Mouse (Mus musculus) kidney, postnatal 4 days (tissue): ENCODE data around the gene Ttc4.

Source experiments
- DNase-seq, 2 experiments: peaks; one replicate each; pipeline ENCODE4 v3.0.0; 2021; ENCODE audit warnings: mixed read lengths in 2 of 2

The Ttc4 gene

DNA sequence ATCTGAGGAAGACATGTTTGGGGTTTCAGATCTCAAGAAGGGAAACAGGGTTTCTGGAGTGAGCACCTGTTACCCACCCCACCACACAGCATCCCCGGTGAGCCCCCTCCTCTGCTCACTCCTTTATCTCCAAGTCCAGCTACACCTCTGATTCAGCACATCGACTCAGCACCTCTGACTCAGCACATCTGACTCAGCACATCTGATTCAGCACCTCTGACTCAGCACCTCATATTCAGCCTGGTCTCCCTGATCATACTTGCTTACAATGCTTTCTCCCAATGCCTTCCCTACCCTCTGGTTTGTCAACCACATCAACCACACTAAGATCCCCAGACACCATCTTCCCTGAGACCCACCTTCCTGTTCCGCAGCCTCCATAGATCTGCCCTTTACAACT, 65.2 kb downstream of the Ttc4 start:
- no peak for DNase-seq

DNA sequence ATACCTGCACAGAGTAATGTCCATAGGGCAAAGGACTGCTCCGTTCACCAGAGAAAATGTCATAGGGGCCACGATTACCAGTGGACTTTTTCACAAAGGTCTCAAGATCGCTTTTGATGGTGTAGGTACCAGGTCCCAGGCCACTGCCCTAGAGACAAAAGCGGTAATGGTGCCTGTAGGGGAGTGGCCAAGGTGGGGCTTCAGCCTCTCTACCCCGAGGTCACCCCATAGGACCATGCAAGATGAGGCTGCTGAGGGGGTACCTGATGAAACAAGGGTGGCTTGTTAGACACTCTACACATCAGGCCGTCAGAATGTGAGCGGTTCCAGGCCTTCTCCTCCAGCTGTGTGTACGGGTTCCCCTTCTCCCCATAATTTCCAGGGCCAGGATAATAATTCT, 65.6 kb downstream of the Ttc4 start:
- no peak for DNase-seq
